Mouse (Mus musculus) liver, embryonic 16.5 days (tissue): ENCODE data around the gene Csrnp3. TPM values are rescaled to one million over a fixed set of nuclear protein-coding genes. Genes with fewer than 3 reads are reported as not detected.

ENCODE experiments used
- ATAC-seq: fragments of 200-750 bp; cut with Nextera tagmentation; 2 replicates; pipeline ENCODE4 v1.8.0; 2017; ENCODE audit warnings: low read depth, mild to moderate bottlenecking, moderate number of reproducible peaks, moderate library complexity
- H3K27ac ChIP-seq: fragments of 300-500 bp; sonication (generic); 2 replicates; pipeline ENCODE4 v1.5.1; 2014; ENCODE audit warnings: mild to moderate bottlenecking, low read length
- H3K27me3 ChIP-seq: fragments of 300-500 bp; sonication (generic); 2 replicates; pipeline ENCODE4 v1.6.1; 2014; ENCODE audit warnings: low read depth, low read length, mixed read lengths; ENCODE audit not compliant: control insufficient read depth, insufficient read depth
- H3K36me3 ChIP-seq: fragments of 300-500 bp; sonication (generic); 2 replicates; pipeline ENCODE4 v1.6.1; 2014; ENCODE audit warnings: mild to moderate bottlenecking; ENCODE audit not compliant: control insufficient read depth, insufficient read depth
- H3K4me1 ChIP-seq: fragments of 300-500 bp; sonication (generic); 2 replicates; pipeline ENCODE4 v1.6.1; 2014; ENCODE audit warnings: low read depth, low read length, mixed read lengths; ENCODE audit not compliant: control insufficient read depth
- H3K4me2 ChIP-seq: fragments of 300-500 bp; sonication (generic); 2 replicates; pipeline ENCODE4 v1.6.1; 2014; ENCODE audit warnings: low read depth, low read length, mixed read lengths
- H3K4me3 ChIP-seq: fragments of 300-500 bp; sonication (generic); 2 replicates; pipeline ENCODE4 v1.5.1; 2014; ENCODE audit warnings: low read depth, mild to moderate bottlenecking, low read length
- H3K9ac ChIP-seq: fragments of 300-500 bp; sonication (generic); 2 replicates; pipeline ENCODE4 v1.6.1; 2014; ENCODE audit warnings: low read depth, low read length
- H3K9me3 ChIP-seq: fragments of 300-500 bp; sonication (generic); replicated peaks from 2 replicates; pipeline ENCODE4 v1.6.1; 2016; ENCODE audit warnings: low read length; ENCODE audit not compliant: control insufficient read depth
- WGBS: fragments of 180-500 bp; shearing (Covaris S2); extraction: QIAGEN DNeasy Blood & Tissue Kit; methylation state at CpG from one replicate; pipeline ENCODE4 v1.1.7; 2014; ENCODE audit not compliant: insufficient replicate concordance; 5-methylcytosine and 5-hydroxymethylcytosine counted together
- polyA plus RNA-seq: library from polyadenylated mRNA; unstranded; fragments of >200 nt; fragmentation: Nextera tagmentation; extraction: Ambion mirVana; gene quantifications from 2 replicates; pipeline ENCODE4 v1.2.1, GENCODE M21; 2015

Csrnp3 gene
- polyA plus RNA-seq, 1 experiment from 2014 or later: not detected

DNA sequence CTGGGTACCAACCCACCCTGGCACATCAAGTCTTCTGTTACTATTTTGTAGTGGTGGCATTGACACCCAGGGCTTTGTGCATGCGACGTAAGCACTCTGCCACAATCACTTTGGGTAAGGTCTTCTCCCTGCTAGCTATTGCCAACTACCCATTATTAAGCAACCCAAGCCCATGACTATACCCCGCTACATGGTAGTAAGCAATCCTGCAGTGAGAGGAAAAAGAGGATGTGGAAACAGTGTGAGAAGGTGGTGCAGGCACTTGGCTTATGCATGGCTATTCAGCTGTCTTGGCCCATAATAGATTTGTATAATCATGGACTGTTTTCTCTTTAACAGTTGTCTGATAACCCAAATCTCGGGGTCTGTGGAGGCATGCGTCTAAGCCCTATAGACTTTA, 11.2 kb downstream of the Csrnp3 start:
- H3K9ac ChIP-seq: no peak overlapping the region
- no peaks in the 10 kb centered on the region for H3K36me3 ChIP-seq
- no peak for ATAC-seq
- no peaks in the 10 kb centered on the region for H3K9me3 ChIP-seq
- H3K27me3 ChIP-seq: no peaks in the 10 kb centered on the region
- no peak overlapping the region for H3K4me3 ChIP-seq
- H3K27ac ChIP-seq: no peak overlapping the region
- 67% methylated on average over 5 of the region's 5 CpGs for WGBS
- no peaks in the 10 kb centered on the region for H3K4me1 ChIP-seq
- H3K4me2 ChIP-seq: no peak overlapping the region

- WGBS: 74% methylated on average over 18 of the region's 18 CpGs
- no peak overlapping the region for H3K4me3 ChIP-seq
- no peak for ATAC-seq
- H3K27me3 ChIP-seq: no peaks in the 10 kb centered on the region
- no peak overlapping the region for H3K4me2 ChIP-seq
- H3K9ac ChIP-seq: no peak overlapping the region
- H3K27ac ChIP-seq: no peak overlapping the region
- no peaks in the 10 kb centered on the region for H3K36me3 ChIP-seq
- H3K4me1 ChIP-seq: no peaks in the 10 kb centered on the region
- no peaks in the 10 kb centered on the region for H3K9me3 ChIP-seq
Observed at GRCm38 (mm10) chr2:65859767-65860727, 14.5 kb downstream of the Csrnp3 start.

DNA sequence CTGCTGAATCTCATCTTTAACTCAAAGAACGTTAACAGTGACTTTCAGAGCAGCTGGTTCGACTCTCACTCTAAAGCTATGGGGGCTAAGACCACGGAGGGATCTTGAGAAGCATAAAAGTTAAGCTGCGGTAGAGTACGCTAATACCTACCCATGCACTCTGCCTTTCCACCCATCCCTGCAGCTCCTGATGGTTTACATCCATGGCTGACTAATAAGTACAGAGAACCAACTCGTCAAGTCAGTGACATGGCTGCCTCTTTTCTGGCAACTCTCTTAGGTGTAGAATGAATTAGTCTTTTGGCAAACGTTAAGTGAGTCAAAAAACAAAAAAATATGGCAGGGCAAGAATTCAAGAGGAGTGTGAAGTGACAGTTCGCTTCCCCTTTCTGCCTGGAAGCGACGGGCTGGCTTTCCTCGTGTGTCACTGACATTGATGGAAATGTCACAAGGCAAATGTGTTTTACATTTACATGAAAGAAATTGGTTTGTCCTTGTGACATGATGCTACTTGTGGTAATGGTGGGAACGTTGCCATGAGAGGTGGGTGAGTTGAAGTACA, 19.3 kb downstream of the Csrnp3 start:
- no peaks in the 10 kb centered on the region for H3K36me3 ChIP-seq
- no peaks in the 10 kb centered on the region for H3K4me1 ChIP-seq
- H3K4me2 ChIP-seq: no peak overlapping the region
- no peak for ATAC-seq
- 60% methylated on average over 12 of the region's 12 CpGs for WGBS
- no peak overlapping the region for H3K27ac ChIP-seq
- no peaks in the 10 kb centered on the region for H3K27me3 ChIP-seq
- no peaks in the 10 kb centered on the region for H3K9me3 ChIP-seq
- no peak overlapping the region for H3K4me3 ChIP-seq
- no peak overlapping the region for H3K9ac ChIP-seq

GRCm38 (mm10) chr2:65870919-65871582, 25.5 kb downstream of the Csrnp3 start:
- Histone ChIP-seq H3K4me2 (no peak overlapping the region), H3K9me3 (no peaks in the 10 kb centered on the region), H3K4me3 (no peak overlapping the region), H3K27ac (no peak overlapping the region), H3K9ac (no peak overlapping the region), H3K27me3 (no peaks in the 10 kb centered on the region), H3K4me1 (no peaks in the 10 kb centered on the region), H3K36me3 (no peaks in the 10 kb centered on the region)
- no peak for ATAC-seq
- WGBS: 64% methylated on average over 12 of the region's 12 CpGs

DNA sequence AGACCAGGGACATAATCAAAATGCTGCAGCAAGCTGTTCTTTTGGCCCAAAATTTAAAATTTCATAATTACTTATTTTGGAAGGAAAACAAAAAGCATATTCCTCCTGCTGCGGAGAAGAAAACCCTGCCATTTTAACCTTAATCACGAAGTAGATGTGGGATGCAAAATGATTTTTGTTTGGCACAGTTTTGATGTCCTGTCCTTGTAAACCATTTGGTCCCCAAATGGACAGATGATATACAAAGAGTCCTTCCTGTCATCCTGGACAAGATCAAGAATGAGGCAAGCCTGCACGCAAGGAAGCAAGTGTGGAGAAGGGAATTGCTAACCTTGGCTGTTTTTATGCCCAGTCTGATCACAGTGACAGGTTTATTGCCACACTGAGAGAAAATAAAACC, 46.0 kb downstream of the Csrnp3 start:
- no peaks in the 10 kb centered on the region for H3K36me3 ChIP-seq
- H3K4me1 ChIP-seq: peaks cover 11% of the 10 kb centered on the region
- no peak overlapping the region for H3K9ac ChIP-seq
- ATAC-seq: no peak
- no peak overlapping the region for H3K4me2 ChIP-seq
- H3K27ac ChIP-seq: no peak overlapping the region
- H3K9me3 ChIP-seq: no peaks in the 10 kb centered on the region
- 74% methylated on average over 3 of the region's 3 CpGs for WGBS
- no peaks in the 10 kb centered on the region for H3K27me3 ChIP-seq
- H3K4me3 ChIP-seq: no peak overlapping the region

DNA sequence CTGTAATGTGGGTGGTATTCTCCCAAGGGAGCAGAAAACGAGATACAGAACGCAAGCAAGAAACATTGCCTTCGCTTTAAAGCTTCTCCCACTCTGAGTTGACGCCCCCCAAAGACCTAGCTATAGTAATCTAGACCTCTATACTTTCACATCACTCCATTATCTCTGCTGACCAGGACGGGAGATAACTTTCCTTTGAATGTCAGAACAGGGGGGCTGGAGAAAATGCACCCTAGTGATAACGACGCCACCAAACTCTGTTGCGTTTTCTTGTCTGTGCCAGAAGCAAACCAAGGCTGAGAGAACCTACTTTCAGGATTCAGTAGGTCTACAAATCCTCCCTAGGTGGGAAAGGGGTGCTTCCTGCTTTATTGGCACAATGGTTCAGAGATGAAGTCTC, 47.7 kb downstream of the Csrnp3 start:
- Histone ChIP-seq H3K4me2 (peak overlapping the region; percentile 34), H3K9me3 (no peaks in the 10 kb centered on the region), H3K36me3 (no peaks in the 10 kb centered on the region), H3K4me3 (no peak overlapping the region), H3K27ac (no peak overlapping the region), H3K27me3 (no peaks in the 10 kb centered on the region), H3K9ac (no peak overlapping the region), H3K4me1 (peaks cover 11% of the 10 kb centered on the region)
- ATAC-seq: peak; percentile 76
- WGBS: 37% methylated on average over 8 of the region's 8 CpGs

GRCm38 (mm10) chr2:65894299-65894698, 48.7 kb downstream of the Csrnp3 start:
- ATAC-seq: 0 out of 2 replicates have a peak, but pooled peaks have one; percentile 7
- WGBS: 53% methylated on average over 5 of the region's 5 CpGs
- Histone ChIP-seq H3K27me3 (no peaks in the 10 kb centered on the region), H3K9ac (no peak overlapping the region), H3K36me3 (no peaks in the 10 kb centered on the region), H3K27ac (no peak overlapping the region), H3K4me1 (peaks cover 11% of the 10 kb centered on the region), H3K4me3 (no peak overlapping the region), H3K9me3 (no peaks in the 10 kb centered on the region), H3K4me2 (no peak overlapping the region)

DNA sequence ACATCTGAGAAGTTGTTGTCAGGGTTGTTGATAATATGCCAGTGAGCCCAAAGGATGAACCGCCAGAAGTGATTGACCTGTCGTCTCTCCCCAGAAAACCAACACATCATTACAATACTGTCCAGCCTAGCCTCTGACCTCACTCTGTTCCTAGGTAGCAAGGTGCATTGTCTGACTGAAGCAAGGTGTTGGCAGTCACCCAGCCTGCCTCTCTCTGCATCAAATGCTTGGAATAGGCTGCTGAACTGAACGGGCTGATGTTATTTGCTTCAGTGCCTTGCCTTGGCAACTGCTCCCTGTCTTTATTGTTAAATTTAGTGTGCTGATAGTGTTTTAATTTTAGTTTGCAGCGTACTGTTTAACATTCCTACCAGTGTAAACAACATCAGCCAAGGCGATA, 51.0 kb downstream of the Csrnp3 start:
- Histone ChIP-seq H3K27ac (no peak overlapping the region), H3K9me3 (no peaks in the 10 kb centered on the region), H3K36me3 (no peaks in the 10 kb centered on the region), H3K9ac (no peak overlapping the region), H3K4me1 (peaks cover 11% of the 10 kb centered on the region), H3K4me3 (no peak overlapping the region), H3K27me3 (no peaks in the 10 kb centered on the region), H3K4me2 (no peak overlapping the region; the same call in 1 of the 2 replicates)
- ATAC-seq: no peak
- 47% methylated on average over 5 of the region's 5 CpGs for WGBS

GRCm38 (mm10) chr2:65897084-65897483, 51.5 kb downstream of the Csrnp3 start:
- no peak for ATAC-seq
- H3K4me2 ChIP-seq: no peak overlapping the region; the same call in 1 of the 2 replicates
- no peak overlapping the region for H3K4me3 ChIP-seq
- no peak overlapping the region for H3K27ac ChIP-seq
- H3K36me3 ChIP-seq: no peaks in the 10 kb centered on the region
- H3K9ac ChIP-seq: no peak overlapping the region
- 54% methylated on average over 4 of the region's 4 CpGs for WGBS
- no peaks in the 10 kb centered on the region for H3K27me3 ChIP-seq
- peaks cover 11% of the 10 kb centered on the region for H3K4me1 ChIP-seq
- no peaks in the 10 kb centered on the region for H3K9me3 ChIP-seq
